Mouse (Mus musculus) lung, adult 2 months (tissue): ENCODE results near the gene Abhd10. TPM values are rescaled to one million over a fixed set of nuclear protein-coding genes. Genes with fewer than 3 reads are reported as not detected.

Experiments
- DNase-seq: peaks from one replicate; pipeline ENCODE4 v3.0.0; 2022
- H3K4me1 ChIP-seq: fragments of 200-500 bp; 2 replicates; pipeline ENCODE4 v1.6.1; 2011; ENCODE audit warnings: low read length; ENCODE audit not compliant: control insufficient read depth, insufficient read depth
- H3K4me3 ChIP-seq: fragments of 200-500 bp; replicated peaks from 2 replicates; pipeline ENCODE3; 2011; ENCODE audit warnings: low read depth, mild to moderate bottlenecking, control low read depth, low read length; ENCODE audit errors: extremely low read depth
- CTCF ChIP-seq: fragments of 200-500 bp; IDR thresholded peaks from 2 replicates; pipeline ENCODE4 v1.5.1; 2011; ENCODE audit warnings: mild to moderate bottlenecking, low read length, control low read depth; ENCODE audit not compliant: insufficient read depth
- POLR2A ChIP-seq: fragments of 200-500 bp; IDR thresholded peaks from 2 replicates; pipeline ENCODE4 v1.6.1; 2011; ENCODE audit warnings: low read depth, mild to moderate bottlenecking, control low read depth, low read length, borderline replicate concordance; ENCODE audit errors: extremely low read depth
- WGBS: fragments of 180-500 bp; shearing (Covaris S2); methylation state at CpG from one replicate; pipeline ENCODE4 v1.1.7; 2018; 5-methylcytosine and 5-hydroxymethylcytosine counted together
- polyA plus RNA-seq: library from polyadenylated mRNA; depleted of rRNA; stranded (reverse); fragments of >200 nt; gene quantifications from 2 replicates; pipeline ENCODE4 v1.2.3, GENCODE M21; 2012

The Abhd10 gene
- polyA plus RNA-seq, 1 experiment = 7.2 TPM

- peaks cover 5% of the 10 kb centered on the region for H3K4me1 ChIP-seq
- DNase-seq = no peak
- TF ChIP-seq POLR2A (no peak), CTCF (no peak)
- H3K4me3 ChIP-seq = no peak overlapping the region
- WGBS = 64% methylated on average over 8 of the region's 8 CpGs
Observed at GRCm38 (mm10) chr16:45737880-45738279, 4.9 kb downstream of the Abhd10 start.

- no peak for DNase-seq
- peaks cover 5% of the 10 kb centered on the region for H3K4me1 ChIP-seq
- TF ChIP-seq POLR2A (no peak), CTCF (no peak)
- 79% methylated on average over 3 of the region's 3 CpGs for WGBS
- no peak overlapping the region for H3K4me3 ChIP-seq
Observed at GRCm38 (mm10) chr16:45736724-45737123, 6.0 kb downstream of the Abhd10 start.

GRCm38 (mm10) chr16:45729163-45729562 lies 13.6 kb downstream of the Abhd10 start:
- no peaks in the 10 kb centered on the region; the same call in 1 of the 2 replicates for H3K4me1 ChIP-seq
- no peak for TF ChIP-seq POLR2A
- TF ChIP-seq CTCF = no peak
- no peak overlapping the region for H3K4me3 ChIP-seq
- no peak for DNase-seq
- WGBS = 83% methylated on average over 5 of the region's 5 CpGs

GRCm38 (mm10) chr16:45724742-45725102 lies 18.0 kb downstream of the Abhd10 start:
- 6% methylated on average over 10 of the region's 10 CpGs for WGBS

GRCm38 (mm10) chr16:45724061-45724741 lies 18.6 kb downstream of the Abhd10 start, which contains the start of gene Tagln3:
Gene Tagln3, minus strand, starts transcription at chr16:45724608.
- no peaks in the 10 kb centered on the region; the same call in 1 of the 2 replicates for H3K4me1 ChIP-seq
- WGBS = 4% methylated on average over 30 of the region's 30 CpGs
- DNase-seq = no peak
- no peak within 1 kb of the TSS for H3K4me3 ChIP-seq
- TF ChIP-seq CTCF (no peak), POLR2A (no peak)

More at GRCm38 (mm10) chr16:45724742-45725102, 18.0 kb downstream of the Abhd10 start:
- no peak for DNase-seq
- TF ChIP-seq CTCF = no peak
- no peak for TF ChIP-seq POLR2A
- Histone ChIP-seq H3K4me3 (no peak overlapping the region), H3K4me1 (no peaks in the 10 kb centered on the region; the same call in 1 of the 2 replicates)

- DNase-seq = no peak
- WGBS = 77% methylated on average over 6 of the region's 6 CpGs
- no peak for TF ChIP-seq POLR2A
- TF ChIP-seq CTCF = no peak
- Histone ChIP-seq H3K4me3 (no peak overlapping the region), H3K4me1 (no peaks in the 10 kb centered on the region)
Observed at GRCm38 (mm10) chr16:45723172-45723901, 19.4 kb downstream of the Abhd10 start.

GRCm38 (mm10) chr16:45722460-45722951 lies 20.2 kb downstream of the Abhd10 start:
- 82% methylated on average over 3 of the region's 3 CpGs for WGBS
- no peak for TF ChIP-seq CTCF
- TF ChIP-seq POLR2A = no peak
- Histone ChIP-seq H3K4me1 (no peaks in the 10 kb centered on the region), H3K4me3 (no peak overlapping the region)
- DNase-seq = no peak

GRCm38 (mm10) chr16:45720022-45720630 lies 22.6 kb downstream of the Abhd10 start:
- H3K4me1 ChIP-seq = no peaks in the 10 kb centered on the region
- no peak for DNase-seq
- no peak overlapping the region for H3K4me3 ChIP-seq
- 86% methylated on average over 10 of the region's 10 CpGs for WGBS
- no peak for TF ChIP-seq POLR2A
- no peak for TF ChIP-seq CTCF

- no peaks in the 10 kb centered on the region for H3K4me1 ChIP-seq
- H3K4me3 ChIP-seq = no peak overlapping the region
- TF ChIP-seq CTCF (no peak), POLR2A (no peak)
- WGBS = 94% methylated on average over 4 of the region's 4 CpGs
- DNase-seq = no peak
Observed at GRCm38 (mm10) chr16:45718296-45718695, 24.5 kb downstream of the Abhd10 start.
